In genomic region chr2:70802658-70803057, GRCm38 (mm10) we compare ENCODE assay signal across 16 mouse cellular contexts. TPM values are rescaled to one million over a fixed set of nuclear protein-coding genes. Genes with fewer than 3 reads are reported as not detected.
DNase-seq lines count a peak whose midpoint lies in the region; ATAC-seq lines count a peak whose summit lies in the region.
"Had no signal": no experiment of that assay in that cellular context is flagged by ENCODE, and none has a peak within 500 bp of the region (broad histone marks: within the 10 kb centered on the region; RNA-seq: fewer than 3 reads in every experiment).

No protein-coding gene starts in this region.

- no peaks in the 10 kb centered on the region for H3K27me3 ChIP-seq in kidney, embryonic 16.5 days (ENCODE audit: insufficient read depth, low read length)
- H3K27me3 ChIP-seq: embryonic facial prominence, embryonic 13.5 days; forebrain, embryonic 15.5 days; lung, embryonic 15.5 days; neural tube, embryonic 15.5 days had no signal

- 57% methylated on average over 6 of the region's 6 CpGs for WGBS in kidney, embryonic 16.5 days

- no peak overlapping the region; the same call in 1 of the 2 replicates for H3K27ac ChIP-seq in kidney, embryonic 16.5 days (ENCODE audit: low read length)
- H3K27ac ChIP-seq: embryonic facial prominence, embryonic 13.5 days; forebrain, embryonic 15.5 days; lung, embryonic 15.5 days; neural tube, embryonic 15.5 days had no signal

- ATAC-seq in kidney, embryonic 16.5 days (ENCODE audit: low FRiP score, low TSS enrichment) = peak; percentile 54; the same call in 1 of the 2 replicates
- no peak for ATAC-seq in megakaryocyte-erythroid progenitor cell, adult 5-6 weeks (replicated peaks; ENCODE audit: low FRiP score, low TSS enrichment, poor library complexity, severe bottlenecking)
- ATAC-seq: forebrain, embryonic 15.5 days; intestine, postnatal 0 days; midbrain, embryonic 16.5 days had no signal

- peaks cover 2% of the 10 kb centered on the region; the same call in 1 of the 2 replicates for H3K4me1 ChIP-seq in kidney, embryonic 16.5 days (ENCODE audit: insufficient read depth, low read length)
- H3K4me1 ChIP-seq: lung, embryonic 15.5 days had no signal

- no peak overlapping the region for H3K4me2 ChIP-seq in kidney, embryonic 16.5 days (replicated peaks; ENCODE audit: low read depth, low read length)
- H3K4me2 ChIP-seq: embryonic facial prominence, embryonic 13.5 days; forebrain, embryonic 15.5 days; lung, embryonic 15.5 days; neural tube, embryonic 15.5 days had no signal

- peak; percentile 11 for DNase-seq in cerebellum, adult 9-10 months
- no peak for DNase-seq in cerebellum, adult 11-12 months
- no peak for DNase-seq in kidney, postnatal 14 days
- peak; percentile 22 for DNase-seq in ovary, postnatal 36 days (ENCODE audit: low spot score)
- no peak for DNase-seq in ovary, adult 18-20 months (ENCODE audit: low spot score)
- DNase-seq in lung, postnatal 25 days (ENCODE audit: low spot score) = peak; percentile 21
- DNase-seq: adrenal gland, adult 2 months; heart, postnatal 36 days had no signal

- H3K4me3 ChIP-seq in kidney, embryonic 16.5 days (ENCODE audit: low read length) = no peak overlapping the region
- H3K4me3 ChIP-seq: embryonic facial prominence, embryonic 13.5 days; forebrain, embryonic 15.5 days; lung, embryonic 15.5 days; neural tube, embryonic 15.5 days had no signal

- H3K9ac ChIP-seq in kidney, embryonic 16.5 days (replicated peaks; ENCODE audit: low read length) = no peak overlapping the region
- H3K9ac ChIP-seq: embryonic facial prominence, embryonic 13.5 days; forebrain, embryonic 15.5 days; lung, embryonic 15.5 days; neural tube, embryonic 15.5 days had no signal

- no peaks in the 10 kb centered on the region for H3K9me3 ChIP-seq in kidney, embryonic 16.5 days (ENCODE audit: low read length)
- H3K9me3 ChIP-seq: forebrain, embryonic 15.5 days; lung, embryonic 15.5 days; neural tube, embryonic 15.5 days had no signal

- 0 out of 2 replicates have a peak, but pooled peaks cover 5% of the 10 kb centered on the region for H3K36me3 ChIP-seq in kidney, embryonic 16.5 days (ENCODE audit: insufficient read depth, low read length)
- H3K36me3 ChIP-seq: lung, embryonic 15.5 days; neural tube, embryonic 15.5 days had no signal

RNA-seq across cellular contexts. Expression of gene Tlk1, which starts 22.9 kb away (rescaled TPM):
- polyA plus RNA-seq in kidney, embryonic 16.5 days (2015; fragmentation: Nextera tagmentation; extraction: Ambion mirVana) = 25.0 and 28.6 TPM in 2 replicates
- 128 and 150 TPM in 2 replicates for total RNA-seq in megakaryocyte-erythroid progenitor cell, adult 5-6 weeks (2014; fragmentation: Nextera tagmentation)
- 112 and 121 TPM in 2 replicates for total RNA-seq in megakaryocyte-erythroid progenitor cell, adult 5-6 weeks (2017)

Comparison
In these comparisons a context has a peak if more than half of its experiments do, and no peak if none do; other contexts are left out.
1. DNase-seq: peak in cerebellum, adult 9-10 months (single experiment), ovary, postnatal 36 days (single experiment) and lung, postnatal 25 days (single experiment); none in cerebellum, adult 11-12 months (single experiment), kidney, postnatal 14 days (single experiment) and ovary, adult 18-20 months (single experiment).